Mouse (Mus musculus) spleen, adult 2 months (tissue): ENCODE data around the gene Arhgef12. TPM values are rescaled to one million over a fixed set of nuclear protein-coding genes. Genes with fewer than 3 reads are reported as not detected.

ENCODE experiments used
- DNase-seq, 2 experiments: peaks; one replicate each; pipeline versions ENCODE4 v3.0.0 to v3.0.0-alpha.2; 2012 to 2021; ENCODE audit warnings: low spot score in 2 of 2, low read depth in 1 of 2
- H3K27ac ChIP-seq: fragments of 200-500 bp; 2 replicates; pipeline ENCODE4 v1.5.1; 2012; ENCODE audit warnings: low read length, inconsistent platforms; ENCODE audit not compliant: insufficient read depth
- H3K27me3 ChIP-seq: fragments of 200-500 bp; 2 replicates; pipeline ENCODE4 v1.6.1; 2012; ENCODE audit warnings: mild to moderate bottlenecking, moderate library complexity, low read length, inconsistent platforms; ENCODE audit not compliant: control insufficient read depth, insufficient read depth
- H3K36me3 ChIP-seq: fragments of 200-500 bp; 2 replicates; pipeline ENCODE4 v1.6.1; 2012; ENCODE audit warnings: mild to moderate bottlenecking, low read length, inconsistent platforms; ENCODE audit not compliant: control insufficient read depth, insufficient read depth
- H3K4me1 ChIP-seq: fragments of 200-500 bp; 2 replicates; pipeline ENCODE4 v1.6.1; 2011; ENCODE audit warnings: inconsistent platforms; ENCODE audit not compliant: control insufficient read depth, insufficient read depth, insufficient read length
- H3K4me3 ChIP-seq: fragments of 200-500 bp; 2 replicates; pipeline ENCODE4 v1.5.1; 2011; ENCODE audit warnings: mild to moderate bottlenecking, inconsistent platforms; ENCODE audit not compliant: insufficient read depth, insufficient read length; ENCODE audit errors: extremely low read depth
- CTCF ChIP-seq: fragments of 200-500 bp; IDR thresholded peaks from 2 replicates; pipeline ENCODE4 v1.5.1; 2011; ENCODE audit warnings: mild to moderate bottlenecking, inconsistent platforms; ENCODE audit not compliant: insufficient read depth, insufficient read length, insufficient replicate concordance; ENCODE audit errors: extremely low read depth
- POLR2A ChIP-seq: fragments of 200-500 bp; IDR thresholded peaks from 2 replicates; pipeline ENCODE4 v1.6.1; 2011; ENCODE audit warnings: low read depth, low read length, inconsistent platforms
- WGBS: fragments of 180-500 bp; shearing (Covaris S2); methylation state at CpG from one replicate; pipeline ENCODE4 v1.1.7; 2018; 5-methylcytosine and 5-hydroxymethylcytosine counted together
- polyA plus RNA-seq: library from polyadenylated mRNA; depleted of rRNA; stranded (reverse); fragments of >200 nt; gene quantifications from 2 replicates; pipeline ENCODE4 v1.2.3, GENCODE M21; 2012

Gene Arhgef12
- polyA plus RNA-seq, 1 experiment, result 9.0 TPM

GRCm38 (mm10) chr9:43110286-43110980 lies 3.4 kb upstream of the Arhgef12 start:
- Histone ChIP-seq H3K4me3 (no peak overlapping the region), H3K4me1 (no peaks in the 10 kb centered on the region), H3K36me3 (no peaks in the 10 kb centered on the region), H3K27ac (no peak overlapping the region), H3K27me3 (peaks cover 6% of the 10 kb centered on the region)
- no peak for TF ChIP-seq POLR2A
- no peak for TF ChIP-seq CTCF
- 88% methylated on average over 8 of the region's 8 CpGs for WGBS
- no peak for DNase-seq

DNA sequence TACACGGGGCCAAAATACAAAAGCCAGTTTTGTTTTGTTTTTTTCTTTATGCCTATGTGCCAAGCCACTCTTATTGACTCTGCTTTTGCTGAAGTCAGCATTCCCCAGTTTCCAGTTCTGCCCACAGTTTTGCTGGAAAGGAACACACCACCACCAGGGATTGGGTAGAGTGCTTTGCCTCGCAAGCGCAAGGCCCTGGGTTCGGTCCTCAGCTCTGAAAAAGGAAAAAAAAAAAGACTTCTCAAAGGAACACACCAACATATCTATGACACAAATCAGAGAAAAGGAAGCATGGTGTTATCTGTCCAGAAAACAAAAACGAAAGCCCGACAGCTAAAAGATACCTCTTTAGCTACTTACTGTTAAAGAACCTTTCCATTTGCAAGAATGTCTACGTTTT lies 2.1 kb upstream of the Arhgef12 start:
- Histone ChIP-seq H3K36me3 (no peaks in the 10 kb centered on the region), H3K27ac (no peak overlapping the region), H3K27me3 (peaks cover 7% of the 10 kb centered on the region), H3K4me3 (no peak overlapping the region), H3K4me1 (no peaks in the 10 kb centered on the region)
- no peak for DNase-seq
- 82% methylated on average over 7 of the region's 7 CpGs for WGBS
- no peak for TF ChIP-seq POLR2A
- no peak for TF ChIP-seq CTCF

GRCm38 (mm10) chr9:43108721-43109120 lies 1.7 kb upstream of the Arhgef12 start:
- Histone ChIP-seq H3K27me3 (peaks cover 7% of the 10 kb centered on the region), H3K4me3 (no peak overlapping the region), H3K36me3 (no peaks in the 10 kb centered on the region), H3K27ac (no peak overlapping the region), H3K4me1 (no peaks in the 10 kb centered on the region; the same call in 1 of the 2 replicates)
- 85% methylated on average over 3 of the region's 3 CpGs for WGBS
- TF ChIP-seq CTCF (no peak), POLR2A (no peak)
- no peak for DNase-seq

DNA sequence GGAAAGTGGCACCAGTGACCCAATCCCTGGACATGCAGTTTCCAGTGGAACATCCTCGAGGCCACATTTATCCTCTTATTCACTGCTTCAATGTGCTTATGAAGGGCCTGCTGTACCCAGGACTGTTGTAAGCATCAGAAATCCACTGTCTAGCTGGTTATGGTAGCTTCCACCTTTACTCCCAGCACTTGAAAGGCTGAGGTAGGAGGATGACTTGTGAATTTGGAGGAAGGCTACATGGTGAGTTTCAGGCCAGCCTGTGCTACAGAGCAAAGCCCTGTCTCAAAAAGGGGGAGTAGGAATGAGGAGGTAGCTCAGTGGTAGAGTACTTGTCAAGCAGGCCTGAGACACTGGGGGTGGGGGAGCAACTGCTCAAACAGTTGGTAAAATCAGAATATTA lies 1.0 kb upstream of the Arhgef12 start:
- Histone ChIP-seq H3K4me3 (no peak overlapping the region), H3K27me3 (peaks cover 7% of the 10 kb centered on the region), H3K36me3 (no peaks in the 10 kb centered on the region), H3K4me1 (no peaks in the 10 kb centered on the region; the same call in 1 of the 2 replicates), H3K27ac (no peak overlapping the region)
- TF ChIP-seq POLR2A (no peak), CTCF (no peak)
- WGBS, result 91% methylated on average over 1 of the region's 1 CpGs
- DNase-seq, result no peak

- TF ChIP-seq CTCF, result no peak
- TF ChIP-seq POLR2A, result no peak
- DNase-seq, result no peak
- H3K36me3 ChIP-seq, result no peaks in the 10 kb centered on the region
- 42% methylated on average over 5 of the region's 5 CpGs for WGBS
- peaks cover 7% of the 10 kb centered on the region for H3K27me3 ChIP-seq
- no peaks in the 10 kb centered on the region; the same call in 1 of the 2 replicates for H3K4me1 ChIP-seq
- H3K4me3 ChIP-seq, result no peak overlapping the region
- no peak overlapping the region for H3K27ac ChIP-seq
Observed at GRCm38 (mm10) chr9:43107555-43107954, 516 bp upstream of the Arhgef12 start.

DNA sequence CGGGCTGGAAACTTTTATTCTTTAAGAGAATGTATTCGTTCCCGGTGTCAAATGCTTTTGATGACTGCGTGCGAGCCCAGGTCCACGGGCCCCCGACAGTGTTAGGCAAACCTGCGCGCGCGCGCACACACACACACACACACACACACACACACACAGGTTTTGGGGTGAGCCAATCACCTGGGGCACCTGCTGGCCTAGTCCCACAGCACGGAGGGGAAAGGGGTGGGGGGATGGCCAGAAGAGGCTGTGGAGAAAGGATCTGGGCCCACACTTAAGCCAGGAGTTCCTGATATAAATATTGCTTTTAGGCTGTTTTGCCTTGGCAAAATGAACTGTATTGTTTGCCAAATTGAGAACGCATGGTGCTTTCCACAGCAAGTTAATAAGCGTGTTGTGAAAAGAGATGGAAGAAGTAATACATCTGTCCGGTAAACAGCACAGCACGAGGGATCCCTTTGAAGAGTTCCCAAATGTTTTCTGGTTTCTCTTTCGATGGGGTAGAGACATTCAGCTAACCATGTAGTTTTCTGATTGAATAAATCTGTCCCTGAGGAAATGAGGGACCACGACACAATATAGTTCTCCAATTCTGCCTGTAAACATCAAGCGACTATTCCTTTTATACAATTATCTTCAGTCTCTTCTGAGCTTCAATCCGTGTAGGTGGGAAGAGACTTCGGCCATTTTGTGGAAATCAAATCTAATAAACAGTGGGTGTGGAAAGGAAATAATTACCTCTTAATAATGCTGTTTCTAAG lies 433 bp downstream of the Arhgef12 start:
- 13% methylated on average over 22 of the region's 22 CpGs for WGBS
- H3K27ac ChIP-seq, result peak overlapping the region; percentile 64
- TF ChIP-seq POLR2A (no peak), CTCF (no peak)
- no peaks in the 10 kb centered on the region for H3K36me3 ChIP-seq
- H3K4me1 ChIP-seq, result no peaks in the 10 kb centered on the region; the same call in 1 of the 2 replicates
- peak overlapping the region; percentile 67 for H3K4me3 ChIP-seq
- DNase-seq, result peak in 1 of 2 experiments; percentile 5
- peaks cover 7% of the 10 kb centered on the region for H3K27me3 ChIP-seq
